Mouse (Mus musculus): ENCODE data around the gene Ptges2. TPM values are rescaled to one million over a fixed set of nuclear protein-coding genes. Genes with fewer than 3 reads are reported as not detected.
A peak's percentile ranks its signal among the peaks of the same experiment; 100 is the strongest.

Gene Ptges2
- polyA plus RNA-seq, 1 experiment from 2014 or later: 24.9 TPM

DNA sequence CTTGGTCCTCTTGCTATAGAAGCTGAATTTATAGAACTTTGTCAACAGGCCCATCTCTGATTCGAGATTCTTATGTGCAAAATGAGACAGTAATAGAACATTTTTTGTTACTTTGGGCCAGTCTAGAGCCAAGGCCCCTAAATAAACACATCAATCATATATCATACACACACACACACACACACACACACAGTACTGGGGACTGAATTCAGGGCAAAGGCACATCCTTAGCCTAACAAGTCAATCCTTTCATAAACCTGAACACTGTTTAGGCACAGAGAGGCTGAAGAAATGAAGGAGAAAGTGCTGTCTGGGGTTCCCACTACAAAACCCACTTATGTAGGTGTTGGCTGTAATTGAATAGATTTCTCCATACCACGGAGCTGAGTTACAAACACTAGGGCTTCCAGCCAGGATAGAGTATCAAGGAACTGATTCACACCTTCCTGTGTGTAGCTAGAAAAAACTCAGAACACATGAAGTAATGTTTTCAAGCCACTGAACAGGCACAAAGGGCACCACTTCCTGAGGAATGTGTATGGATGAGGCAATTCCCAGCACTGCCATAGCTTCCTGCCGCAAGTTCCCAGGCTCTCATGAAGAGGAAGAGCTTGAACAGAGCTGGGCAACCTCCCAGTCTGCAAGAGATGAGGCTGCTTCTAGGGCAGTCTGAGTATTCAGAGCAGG is 41.1 kb downstream of the Ptges2 start:
- H3K36me3 ChIP-seq: no peaks in the 10 kb centered on the region
- H3K9me3 ChIP-seq: no peaks in the 10 kb centered on the region
- peak overlapping the region; percentile 39 for H3K27ac ChIP-seq
- no peaks in the 10 kb centered on the region for H3K27me3 ChIP-seq
- 0 out of 2 replicates have a peak, but pooled peaks cover 5% of the 10 kb centered on the region for H3K4me1 ChIP-seq
- no peak overlapping the region for H3K4me3 ChIP-seq
- H3K9ac ChIP-seq: no peak overlapping the region
- H3K4me2 ChIP-seq: no peak overlapping the region
- WGBS: 52% methylated on average over 3 of the region's 3 CpGs
- ATAC-seq (ENCODE audit: insufficient number of reproducible peaks, low FRiP score, low TSS enrichment, low read depth): 0 out of 2 replicates have a peak, but pooled peaks have one; percentile 35

DNA sequence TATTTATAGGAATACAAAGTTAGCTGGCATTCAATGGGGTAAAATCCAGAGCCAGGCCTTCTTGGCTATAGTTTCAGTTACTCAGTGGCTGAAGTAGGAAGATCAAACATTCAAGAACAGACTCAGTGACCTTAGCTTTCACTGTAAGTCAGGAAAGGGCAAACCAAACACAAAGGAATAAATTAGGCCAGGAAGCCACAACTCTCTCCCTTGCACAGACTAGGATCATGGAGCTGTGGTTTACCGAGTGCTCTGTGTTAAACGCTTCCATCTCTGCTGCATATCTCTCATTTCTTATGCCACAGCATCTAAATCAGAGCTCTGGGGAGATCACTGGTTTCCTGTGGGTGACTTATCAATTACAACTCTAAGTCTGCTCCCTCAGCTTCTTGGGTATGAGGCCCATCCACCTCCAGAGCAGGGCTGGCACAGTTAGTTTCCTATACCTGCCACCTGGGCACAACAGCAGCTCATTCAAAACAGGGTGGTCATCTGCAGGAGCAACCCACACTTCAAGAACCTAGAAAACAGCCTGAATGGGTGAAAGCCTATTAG is 42.0 kb downstream of the Ptges2 start:
- H3K36me3 ChIP-seq: no peaks in the 10 kb centered on the region
- H3K4me2 ChIP-seq: no peak overlapping the region
- no peaks in the 10 kb centered on the region for H3K9me3 ChIP-seq
- ATAC-seq (ENCODE audit: insufficient number of reproducible peaks, low FRiP score, low TSS enrichment, low read depth): no peak
- peak overlapping the region; percentile 39 for H3K27ac ChIP-seq
- no peak overlapping the region for H3K4me3 ChIP-seq
- no peaks in the 10 kb centered on the region for H3K27me3 ChIP-seq
- H3K4me1 ChIP-seq: 0 out of 2 replicates have a peak, but pooled peaks cover 5% of the 10 kb centered on the region
- 77% methylated on average over 2 of the region's 2 CpGs for WGBS
- no peak overlapping the region for H3K9ac ChIP-seq

- H3K4me1 ChIP-seq: 0 out of 2 replicates have a peak, but pooled peaks cover 5% of the 10 kb centered on the region
- no peak for ATAC-seq (ENCODE audit: insufficient number of reproducible peaks, low FRiP score, low TSS enrichment, low read depth)
- no peak overlapping the region for H3K27ac ChIP-seq
- H3K9me3 ChIP-seq: no peaks in the 10 kb centered on the region
- WGBS: 82% methylated on average over 3 of the region's 3 CpGs
- H3K4me3 ChIP-seq: no peak overlapping the region
- H3K27me3 ChIP-seq: no peaks in the 10 kb centered on the region
- H3K36me3 ChIP-seq: peaks cover 4% of the 10 kb centered on the region; the same call in 1 of the 2 replicates
- no peak overlapping the region for H3K4me2 ChIP-seq
- H3K9ac ChIP-seq: no peak overlapping the region
These were observed 43.0 kb downstream of the Ptges2 start for GRCm38 (mm10) chr2:32438733-32439132.

DNA sequence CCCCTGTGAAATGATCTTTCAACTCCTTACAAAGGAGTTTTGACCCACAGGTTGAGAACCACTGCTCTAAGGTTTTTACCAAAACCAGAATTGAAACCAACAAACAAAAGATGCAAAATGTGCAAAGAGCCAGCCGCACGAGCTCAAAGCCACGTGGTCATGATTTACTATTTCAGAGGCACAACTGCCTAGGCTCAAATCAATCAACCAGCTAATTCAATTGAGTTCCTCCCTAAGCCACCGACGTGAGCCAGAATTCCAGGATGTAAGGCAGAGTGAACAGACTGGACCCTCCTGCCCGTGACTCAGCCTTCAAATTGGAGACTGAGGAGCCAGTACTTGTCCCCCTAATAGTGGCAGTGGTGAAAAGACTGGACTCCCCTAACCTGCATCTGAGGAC is 43.5 kb downstream of the Ptges2 start:
- Histone ChIP-seq H3K4me3 (no peak overlapping the region), H3K4me1 (0 out of 2 replicates have a peak, but pooled peaks cover 5% of the 10 kb centered on the region), H3K4me2 (no peak overlapping the region), H3K27ac (no peak overlapping the region), H3K36me3 (peaks cover 4% of the 10 kb centered on the region; the same call in 1 of the 2 replicates), H3K9ac (no peak overlapping the region), H3K27me3 (no peaks in the 10 kb centered on the region), H3K9me3 (no peaks in the 10 kb centered on the region)
- 58% methylated on average over 6 of the region's 6 CpGs for WGBS
- ATAC-seq (ENCODE audit: insufficient number of reproducible peaks, low FRiP score, low TSS enrichment, low read depth): no peak

GRCm38 (mm10) chr2:32440164-32440563 is 44.5 kb downstream of the Ptges2 start:
- no peak overlapping the region for H3K4me2 ChIP-seq
- WGBS: 70% methylated on average over 2 of the region's 2 CpGs

GRCm38 (mm10) chr2:32440632-32441031 is 44.9 kb downstream of the Ptges2 start:
- Histone ChIP-seq H3K4me1 (0 out of 2 replicates have a peak, but pooled peaks cover 5% of the 10 kb centered on the region), H3K9ac (no peak overlapping the region)

More at GRCm38 (mm10) chr2:32440164-32440563, 44.5 kb downstream of the Ptges2 start:
- Histone ChIP-seq H3K27ac (no peak overlapping the region), H3K36me3 (peaks cover 10% of the 10 kb centered on the region; the same call in 1 of the 2 replicates), H3K4me1 (0 out of 2 replicates have a peak, but pooled peaks cover 5% of the 10 kb centered on the region), H3K27me3 (no peaks in the 10 kb centered on the region), H3K9me3 (no peaks in the 10 kb centered on the region), H3K4me3 (no peak overlapping the region), H3K9ac (no peak overlapping the region)
- no peak for ATAC-seq (ENCODE audit: insufficient number of reproducible peaks, low FRiP score, low TSS enrichment, low read depth)

DNA sequence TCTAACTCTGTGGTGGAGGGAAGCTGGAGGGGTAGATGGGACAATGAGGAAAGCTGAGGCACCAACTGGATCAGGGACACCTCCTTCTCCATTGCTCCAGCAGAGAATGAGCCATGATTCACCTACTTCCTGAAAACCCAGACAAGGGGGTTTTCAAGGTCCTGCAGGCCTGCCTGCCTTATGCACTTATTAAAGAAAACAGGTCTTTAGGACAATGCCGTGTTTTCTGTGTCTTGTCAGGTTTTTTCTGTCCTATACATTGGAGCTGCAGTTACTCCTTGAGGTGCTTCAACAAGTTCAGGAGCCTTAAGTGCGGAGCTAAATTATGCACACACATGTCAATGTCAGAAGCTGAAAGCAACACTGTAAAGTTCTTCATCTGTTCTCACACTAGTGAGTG is 45.9 kb downstream of the Ptges2 start:
- no peak overlapping the region for H3K27ac ChIP-seq
- no peak overlapping the region for H3K4me2 ChIP-seq
- H3K4me3 ChIP-seq: no peak overlapping the region
- WGBS: 93% methylated on average over 2 of the region's 2 CpGs
- H3K36me3 ChIP-seq: peaks cover 12% of the 10 kb centered on the region; the same call in 1 of the 2 replicates
- H3K9me3 ChIP-seq: no peaks in the 10 kb centered on the region
- no peak overlapping the region for H3K9ac ChIP-seq
- no peaks in the 10 kb centered on the region for H3K27me3 ChIP-seq
- H3K4me1 ChIP-seq: 0 out of 2 replicates have a peak, but pooled peaks cover 5% of the 10 kb centered on the region
- no peak for ATAC-seq (ENCODE audit: insufficient number of reproducible peaks, low FRiP score, low TSS enrichment, low read depth)

More at GRCm38 (mm10) chr2:32440632-32441031, 44.9 kb downstream of the Ptges2 start:
- Histone ChIP-seq H3K4me2 (no peak overlapping the region), H3K4me3 (no peak overlapping the region), H3K9me3 (no peaks in the 10 kb centered on the region), H3K36me3 (peaks cover 12% of the 10 kb centered on the region; the same call in 1 of the 2 replicates), H3K27me3 (no peaks in the 10 kb centered on the region), H3K27ac (no peak overlapping the region)
- WGBS: 76% methylated on average over 1 of the region's 1 CpGs
- no peak for ATAC-seq (ENCODE audit: insufficient number of reproducible peaks, low FRiP score, low TSS enrichment, low read depth)

- H3K36me3 ChIP-seq: peaks cover 12% of the 10 kb centered on the region; the same call in 1 of the 2 replicates
- no peak for ATAC-seq (ENCODE audit: insufficient number of reproducible peaks, low FRiP score, low TSS enrichment, low read depth)
- no peaks in the 10 kb centered on the region for H3K27me3 ChIP-seq
- 68% methylated on average over 1 of the region's 1 CpGs for WGBS
- no peak overlapping the region for H3K4me3 ChIP-seq
- no peak overlapping the region for H3K9ac ChIP-seq
- no peak overlapping the region for H3K27ac ChIP-seq
- no peaks in the 10 kb centered on the region for H3K9me3 ChIP-seq
- no peak overlapping the region for H3K4me2 ChIP-seq
- peaks cover 27% of the 10 kb centered on the region for H3K4me1 ChIP-seq
These were observed 49.8 kb downstream of the Ptges2 start for GRCm38 (mm10) chr2:32445535-32445934.

DNA sequence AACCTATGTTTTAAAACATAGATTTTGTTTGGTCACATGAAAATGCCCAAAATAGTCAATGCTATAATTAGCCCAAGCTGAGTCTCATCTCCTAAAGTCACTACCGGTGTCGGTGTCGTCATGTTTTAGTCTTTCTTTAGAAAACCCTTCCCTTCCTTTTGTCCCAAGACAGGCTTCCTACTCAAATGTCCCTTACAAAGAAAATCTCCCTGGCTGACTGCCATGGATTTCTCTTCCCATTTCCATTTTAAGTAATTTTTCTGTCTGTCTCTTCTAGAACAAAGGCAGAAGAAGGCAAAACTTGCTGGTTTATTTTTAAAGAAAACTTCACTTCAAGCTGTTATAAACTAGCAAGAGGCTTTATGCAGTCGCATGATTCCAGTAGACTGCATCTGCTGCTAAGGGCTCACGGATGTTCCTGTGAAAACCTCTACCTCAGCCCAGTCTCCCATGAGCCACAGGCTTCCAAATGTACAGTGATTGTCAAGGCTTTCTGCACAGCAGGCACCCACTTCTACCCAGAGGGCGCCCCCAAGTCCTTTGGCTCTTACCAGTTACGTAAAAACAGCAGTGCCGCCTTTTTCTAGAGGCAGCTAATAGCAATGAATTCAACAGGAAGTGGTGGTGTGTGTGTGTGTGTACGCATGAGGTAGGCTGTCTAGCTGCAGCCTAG is 51.7 kb downstream of the Ptges2 start:
- Histone ChIP-seq H3K4me3 (no peak overlapping the region), H3K9me3 (no peaks in the 10 kb centered on the region), H3K4me2 (0 out of 2 replicates have a peak overlapping the region, but pooled peaks have one; percentile 11), H3K27ac (peak overlapping the region; percentile 74), H3K27me3 (no peaks in the 10 kb centered on the region), H3K9ac (no peak overlapping the region), H3K36me3 (peaks cover 12% of the 10 kb centered on the region; the same call in 1 of the 2 replicates), H3K4me1 (peaks cover 35% of the 10 kb centered on the region)
- no peak for ATAC-seq (ENCODE audit: insufficient number of reproducible peaks, low FRiP score, low TSS enrichment, low read depth)
- 47% methylated on average over 9 of the region's 9 CpGs for WGBS

GRCm38 (mm10) chr2:32448480-32448879 is 52.8 kb downstream of the Ptges2 start:
- H3K36me3 ChIP-seq: peaks cover 10% of the 10 kb centered on the region; the same call in 1 of the 2 replicates
- H3K9ac ChIP-seq: no peak overlapping the region
- 80% methylated on average over 1 of the region's 1 CpGs for WGBS
- no peak overlapping the region for H3K4me2 ChIP-seq
- H3K27me3 ChIP-seq: no peaks in the 10 kb centered on the region
- no peaks in the 10 kb centered on the region for H3K9me3 ChIP-seq
- peaks cover 45% of the 10 kb centered on the region for H3K4me1 ChIP-seq
- H3K27ac ChIP-seq: peak overlapping the region; percentile 59; the same call in 1 of the 2 replicates
- no peak for ATAC-seq (ENCODE audit: insufficient number of reproducible peaks, low FRiP score, low TSS enrichment, low read depth)
- no peak overlapping the region for H3K4me3 ChIP-seq

GRCm38 (mm10) chr2:32449761-32450754 is 54.4 kb downstream of the Ptges2 start, which contains the start of gene Naif1:
Naif1 (plus strand) TSS chr2:32450457.
- WGBS: 77% methylated on average over 15 of the region's 15 CpGs
- no peak for ATAC-seq (ENCODE audit: insufficient number of reproducible peaks, low FRiP score, low TSS enrichment, low read depth)
- Histone ChIP-seq H3K9me3 (no peaks in the 10 kb centered on the region), H3K27me3 (no peaks in the 10 kb centered on the region), H3K4me3 (peak within 1 kb of the TSS; percentile 77), H3K4me1 (peaks cover 53% of the 10 kb centered on the region), H3K4me2 (peak within 1 kb of the TSS; percentile 79), H3K9ac (peak within 1 kb of the TSS; percentile 64), H3K36me3 (peaks cover 7% of the 10 kb centered on the region), H3K27ac (peak within 1 kb of the TSS; percentile 95)

Data from limb, embryonic 15.5 days (tissue).